Mouse (Mus musculus): Measurements from ENCODE around the gene Wdr81. TPM values are rescaled to one million over a fixed set of nuclear protein-coding genes. Genes with fewer than 3 reads are reported as not detected.

Wdr81 gene
- 11.1 and 11.9 TPM in 2 replicates for total RNA-seq (2015)
- total RNA-seq (2017): 9.3 and 11.8 TPM in 2 replicates

GRCm38 (mm10) chr11:75453991-75454930, at the start of gene Wdr81:
Gene Wdr81 (minus strand): TSS chr11:75454717.
- ATAC-seq (ENCODE audit: poor library complexity, severe bottlenecking): peak; percentile 84

GRCm38 (mm10) chr11:75498126-75498525, 43.6 kb upstream of the Wdr81 start:
- ATAC-seq (ENCODE audit: poor library complexity, severe bottlenecking): no peak

- ATAC-seq (ENCODE audit: poor library complexity, severe bottlenecking): no peak
Observed at GRCm38 (mm10) chr11:75494296-75495049, 40.0 kb upstream of the Wdr81 start.

- no peak for ATAC-seq (ENCODE audit: poor library complexity, severe bottlenecking)
Observed at GRCm38 (mm10) chr11:75487496-75487895, 33.0 kb upstream of the Wdr81 start.

- peak; percentile 100 for ATAC-seq (ENCODE audit: poor library complexity, severe bottlenecking)
Observed at GRCm38 (mm10) chr11:75486601-75487285, 32.2 kb upstream of the Wdr81 start, which contains the start of gene Prpf8. Gene Prpf8 (plus strand): TSS chr11:75486816.

GRCm38 (mm10) chr11:75486192-75486591, 31.7 kb upstream of the Wdr81 start:
- 0 out of 2 replicates have a peak, but pooled peaks have one; percentile 1 for ATAC-seq (ENCODE audit: poor library complexity, severe bottlenecking)

GRCm38 (mm10) chr11:75473376-75473775, 18.9 kb upstream of the Wdr81 start:
- ATAC-seq (ENCODE audit: poor library complexity, severe bottlenecking): no peak

GRCm38 (mm10) chr11:75472469-75473081, 18.1 kb upstream of the Wdr81 start:
- peak; percentile 77 for ATAC-seq (ENCODE audit: poor library complexity, severe bottlenecking)

- ATAC-seq (ENCODE audit: poor library complexity, severe bottlenecking): no peak
Observed at GRCm38 (mm10) chr11:75470675-75471074, 16.2 kb upstream of the Wdr81 start.

GRCm38 (mm10) chr11:75469261-75469660, 14.7 kb upstream of the Wdr81 start:
- no peak for ATAC-seq (ENCODE audit: poor library complexity, severe bottlenecking)

- ATAC-seq (ENCODE audit: poor library complexity, severe bottlenecking): no peak
Observed at GRCm38 (mm10) chr11:75468410-75468809, 13.9 kb upstream of the Wdr81 start.

GRCm38 (mm10) chr11:75467512-75468215, 13.1 kb upstream of the Wdr81 start:
- ATAC-seq (ENCODE audit: poor library complexity, severe bottlenecking): peak; percentile 60

- ATAC-seq (ENCODE audit: poor library complexity, severe bottlenecking): no peak
Observed at GRCm38 (mm10) chr11:75466731-75467505, 12.4 kb upstream of the Wdr81 start.

- no peak for ATAC-seq (ENCODE audit: poor library complexity, severe bottlenecking)
Observed at GRCm38 (mm10) chr11:75465051-75465450, 10.5 kb upstream of the Wdr81 start.

GRCm38 (mm10) chr11:75464417-75464816, 9.9 kb upstream of the Wdr81 start:
- no peak for ATAC-seq (ENCODE audit: poor library complexity, severe bottlenecking)

- ATAC-seq (ENCODE audit: poor library complexity, severe bottlenecking): no peak
Observed at GRCm38 (mm10) chr11:75463624-75464023, 9.1 kb upstream of the Wdr81 start.

- ATAC-seq (ENCODE audit: poor library complexity, severe bottlenecking): no peak
Observed at GRCm38 (mm10) chr11:75462865-75463336, 8.4 kb upstream of the Wdr81 start.

GRCm38 (mm10) chr11:75462253-75462783, 7.8 kb upstream of the Wdr81 start:
- peak; percentile 7; the same call in 1 of the 2 replicates for ATAC-seq (ENCODE audit: poor library complexity, severe bottlenecking)

Measured in megakaryocyte, adult 5-6 weeks (primary cell).